Mouse (Mus musculus) adrenal gland, postnatal 36 days (tissue): ENCODE data around the gene Wnk3. TPM values are rescaled to one million over a fixed set of nuclear protein-coding genes. Genes with fewer than 3 reads are reported as not detected.

ENCODE experiments used
- DNase-seq, 2 experiments: peaks; one replicate each; pipeline ENCODE4 v3.0.0; 2021; ENCODE audit warnings: mixed read lengths in 1 of 2
- long read RNA-seq, 2 experiments: library from polyadenylated mRNA; stranded (forward); transcript quantifications; one replicate each; pipeline ENCODE4 v2.0.0; 2021; ENCODE audit warnings: borderline sequencing depth in 2 of 2
- total RNA-seq, 2 experiments: library from RNA; stranded (reverse); gene quantifications; 2 replicates each; pipeline ENCODE4 v1.2.3; 2021

Gene Wnk3
- total RNA-seq, result 1 to 10 TPM; 1.3 to 1.4 TPM
- long read RNA-seq, experiment 1, partial matches to known transcripts, result 0 of 1 reads
- long read RNA-seq, experiment 1, other reads (novel, unspliced or antisense), result 1 of 1 reads
- long read RNA-seq, experiment 2, result 0 reads

- no peak for DNase-seq
These were observed at the start of gene Wnk3 for GRCm38 (mm10) chrX:151197778-151198177. Gene Wnk3, plus strand, starts transcription at chrX:151198078.

- no peak for DNase-seq
These were observed 39.5 kb upstream of the Wnk3 start for GRCm38 (mm10) chrX:151158414-151158813.

DNA sequence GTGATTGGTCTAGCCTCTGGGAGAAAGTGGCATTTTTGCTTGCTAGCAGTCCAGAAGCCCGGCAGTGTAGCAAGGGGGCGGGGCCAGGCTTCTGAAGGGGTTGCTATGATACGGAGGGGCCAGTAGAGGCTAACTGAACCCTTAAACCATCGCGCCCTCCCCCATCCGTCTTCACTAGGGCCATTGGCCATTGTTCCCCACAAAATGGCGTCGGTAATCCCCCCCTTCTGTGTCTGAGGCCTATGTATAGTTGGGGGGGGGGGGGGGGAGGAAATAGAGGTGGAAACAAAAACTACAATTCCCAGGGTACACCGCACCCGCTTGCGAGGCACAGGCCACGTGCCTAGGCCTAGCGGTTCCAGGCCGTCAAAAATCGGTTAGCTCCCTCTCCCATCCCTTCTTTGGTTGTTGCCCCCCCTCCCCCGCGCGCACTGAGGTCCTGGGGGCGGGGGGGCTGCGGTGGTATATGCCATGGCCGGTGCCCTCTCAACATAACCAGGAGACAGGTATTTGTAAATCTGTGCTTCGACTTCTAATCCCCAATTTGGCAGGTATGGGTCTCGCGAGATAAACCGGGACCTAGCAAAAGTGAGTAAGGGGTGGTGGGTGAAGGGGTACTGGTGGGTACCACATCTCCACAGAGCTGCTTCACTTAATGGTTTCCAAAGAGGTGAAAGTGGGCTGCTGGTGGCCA is 29.3 kb upstream of the Wnk3 start:
- DNase-seq, result peak; percentile 29 to 34

GRCm38 (mm10) chrX:151169261-151169961 is 28.5 kb upstream of the Wnk3 start:
- peak; percentile 54 to 57 for DNase-seq

DNA sequence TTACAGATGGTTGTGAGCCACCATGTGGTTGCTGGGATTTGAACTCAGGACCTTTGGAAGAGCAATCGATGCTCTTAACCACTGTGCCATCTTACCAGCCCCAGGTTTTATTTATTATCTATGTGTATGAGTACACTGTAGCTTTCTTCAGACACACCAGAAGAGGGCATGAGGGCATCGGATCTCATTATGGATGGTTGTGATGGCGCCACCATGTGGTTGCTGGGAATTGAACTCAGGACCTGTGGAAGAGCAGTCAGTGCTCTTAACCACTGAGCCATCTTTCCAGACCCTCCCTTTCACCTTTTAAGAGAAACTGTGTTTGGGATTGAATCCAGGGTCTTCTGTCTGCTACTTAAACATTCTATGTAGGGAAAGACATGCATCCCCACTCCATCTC is 24.7 kb upstream of the Wnk3 start:
- DNase-seq, result peak in 1 of 2 experiments; percentile 6

GRCm38 (mm10) chrX:151298329-151298728 is 100.5 kb downstream of the Wnk3 start:
- no peak for DNase-seq

DNA sequence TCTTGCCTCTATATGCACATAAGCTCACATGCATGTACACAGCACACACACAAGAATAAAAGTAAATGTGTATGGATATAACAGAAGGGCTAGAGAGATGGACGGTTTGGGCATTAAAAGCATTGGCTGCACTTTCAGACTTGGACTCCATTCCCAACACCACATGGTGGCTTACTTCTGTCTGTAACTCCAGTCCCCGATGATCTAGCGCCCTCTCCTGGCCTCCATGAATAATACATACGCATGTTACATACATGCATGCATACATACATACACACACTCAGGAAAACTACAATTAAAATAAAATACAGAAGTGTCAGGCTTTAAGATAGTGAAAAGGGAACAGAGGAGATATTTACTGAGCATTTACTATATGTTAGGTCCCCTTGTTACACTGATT is 115.9 kb downstream of the Wnk3 start:
- DNase-seq, result no peak

DNA sequence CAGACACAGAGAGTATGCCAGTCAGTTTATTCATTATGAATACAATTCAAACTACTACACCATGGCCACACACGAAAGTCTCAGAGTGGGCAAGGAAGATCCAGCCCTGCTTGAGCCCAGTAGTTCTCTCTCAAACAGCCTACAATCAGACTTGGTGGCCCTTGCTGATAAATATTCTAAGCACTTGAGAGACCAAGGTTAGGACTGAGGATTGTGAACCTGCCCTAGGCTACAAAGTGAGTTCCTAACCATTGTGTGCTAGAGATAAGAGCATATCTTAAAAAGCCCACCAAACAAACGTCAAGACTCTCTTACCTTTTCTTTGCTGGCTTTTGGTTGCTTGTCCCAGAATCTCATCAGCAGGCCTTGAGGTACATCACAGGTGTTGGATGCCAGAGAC is 135.7 kb downstream of the Wnk3 start:
- DNase-seq, result no peak

DNA sequence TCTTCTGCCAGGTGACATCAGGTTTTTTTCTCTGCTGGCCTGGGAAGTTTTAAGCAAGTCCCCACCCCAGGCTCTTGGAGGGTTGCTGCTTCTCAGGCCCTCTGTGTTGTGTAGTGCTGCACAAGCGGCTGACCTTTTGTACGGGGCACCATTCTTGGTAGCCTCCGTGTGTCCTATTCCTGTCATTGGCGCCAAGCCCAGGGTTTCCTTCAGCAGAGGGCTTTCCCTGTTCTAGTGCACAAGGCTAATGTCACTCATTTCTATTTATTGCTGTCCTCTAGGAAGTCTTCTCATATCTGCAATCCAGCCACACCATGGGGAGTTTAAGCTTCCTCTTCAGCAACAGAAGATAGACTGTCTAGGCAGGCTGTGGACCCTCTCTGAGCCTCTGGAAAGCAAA is 139.9 kb downstream of the Wnk3 start:
- DNase-seq, result peak; percentile 74 to 83

GRCm38 (mm10) chrX:151343761-151344500 is 146.1 kb downstream of the Wnk3 start, which contains the start of gene Fam120c:
Gene Fam120c, plus strand, starts transcription at chrX:151344175.
- DNase-seq, result peak; percentile 91 to 93

DNA sequence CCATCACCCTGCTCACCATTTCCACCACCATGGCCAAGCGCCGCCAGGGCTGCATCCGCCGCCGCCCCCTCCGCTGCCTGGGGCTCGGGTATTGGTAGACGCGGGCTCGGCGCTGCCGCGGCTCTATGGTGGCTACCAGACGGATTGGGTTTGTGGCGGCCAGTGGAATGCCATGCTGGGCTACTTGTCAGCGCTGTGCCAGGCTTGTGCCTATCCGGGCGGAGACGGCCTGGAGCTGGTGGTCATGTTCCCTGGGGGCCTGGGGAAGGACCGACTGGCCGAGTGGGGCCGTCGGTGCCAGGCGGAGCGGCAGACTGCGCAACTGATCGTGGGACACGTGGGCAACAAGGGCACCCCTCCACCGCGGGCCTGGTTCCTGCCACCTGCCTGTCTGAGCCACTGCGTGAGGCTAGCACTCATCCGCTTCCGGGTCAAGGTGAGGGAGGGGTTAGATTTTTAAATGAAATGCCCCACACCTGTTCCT is 146.7 kb downstream of the Wnk3 start:
- DNase-seq, result peak; percentile 63

GRCm38 (mm10) chrX:151345333-151346125 is 147.7 kb downstream of the Wnk3 start:
- DNase-seq, result peak; percentile 6 to 23

DNA sequence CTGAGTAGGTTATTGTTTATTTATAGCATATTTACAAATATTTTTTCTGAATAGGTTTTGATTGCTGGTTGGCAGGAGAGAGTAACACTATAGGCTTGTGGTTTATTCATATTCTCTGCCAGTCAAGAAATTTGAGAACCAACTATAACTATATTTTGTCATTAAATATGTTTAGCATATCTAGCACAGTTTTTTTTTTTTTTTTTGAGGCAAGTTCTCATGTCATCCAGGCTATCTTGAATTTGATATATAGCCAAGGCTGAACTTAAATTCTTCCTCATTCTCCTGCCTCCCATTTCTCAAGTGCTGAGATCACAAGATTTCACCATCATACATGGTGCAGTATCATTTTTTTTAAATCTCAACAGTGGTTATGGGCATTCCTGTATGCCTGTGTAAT is 149.4 kb downstream of the Wnk3 start:
- DNase-seq, result no peak

GRCm38 (mm10) chrX:151349322-151349721 is 151.4 kb downstream of the Wnk3 start:
- DNase-seq, result peak; percentile 7 to 15

Other genes starting within 250 kb of the Wnk3 start
- 10 to 100 TPM; 74.1 to 76.4 TPM for gene Gnl3l, start 180.8 kb upstream of the Wnk3 start, total RNA-seq
- 10 to 100 TPM; 20.3 to 26.7 TPM for gene Fgd1, start 151.9 kb upstream of the Wnk3 start, total RNA-seq
- gene Tsr2, start 101.5 kb upstream of the Wnk3 start, total RNA-seq, result 10 to 100 TPM; 40.0 to 46.2 TPM
- gene Fam120c, start 146.1 kb downstream of the Wnk3 start, total RNA-seq, result 10 to 100 TPM; 14.8 to 18.1 TPM